Mouse (Mus musculus) spleen, adult 2 months (tissue): ENCODE data around the gene Cadm1. TPM values are rescaled to one million over a fixed set of nuclear protein-coding genes. Genes with fewer than 3 reads are reported as not detected.

Experiments used
- DNase-seq, 2 experiments: peaks; one replicate each; pipeline versions ENCODE4 v3.0.0 to v3.0.0-alpha.2; 2012 to 2021; ENCODE audit warnings: low spot score in 2 of 2, low read depth in 1 of 2
- H3K27ac ChIP-seq: fragments of 200-500 bp; 2 replicates; pipeline ENCODE4 v1.5.1; 2012; ENCODE audit warnings: low read length, inconsistent platforms; ENCODE audit not compliant: insufficient read depth
- H3K27me3 ChIP-seq: fragments of 200-500 bp; 2 replicates; pipeline ENCODE4 v1.6.1; 2012; ENCODE audit warnings: mild to moderate bottlenecking, moderate library complexity, low read length, inconsistent platforms; ENCODE audit not compliant: control insufficient read depth, insufficient read depth
- H3K36me3 ChIP-seq: fragments of 200-500 bp; 2 replicates; pipeline ENCODE4 v1.6.1; 2012; ENCODE audit warnings: mild to moderate bottlenecking, low read length, inconsistent platforms; ENCODE audit not compliant: control insufficient read depth, insufficient read depth
- H3K4me1 ChIP-seq: fragments of 200-500 bp; 2 replicates; pipeline ENCODE4 v1.6.1; 2011; ENCODE audit warnings: inconsistent platforms; ENCODE audit not compliant: control insufficient read depth, insufficient read depth, insufficient read length
- H3K4me3 ChIP-seq: fragments of 200-500 bp; 2 replicates; pipeline ENCODE4 v1.5.1; 2011; ENCODE audit warnings: mild to moderate bottlenecking, inconsistent platforms; ENCODE audit not compliant: insufficient read depth, insufficient read length; ENCODE audit errors: extremely low read depth
- CTCF ChIP-seq: fragments of 200-500 bp; IDR thresholded peaks from 2 replicates; pipeline ENCODE4 v1.5.1; 2011; ENCODE audit warnings: mild to moderate bottlenecking, inconsistent platforms; ENCODE audit not compliant: insufficient read depth, insufficient read length, insufficient replicate concordance; ENCODE audit errors: extremely low read depth
- POLR2A ChIP-seq: fragments of 200-500 bp; IDR thresholded peaks from 2 replicates; pipeline ENCODE4 v1.6.1; 2011; ENCODE audit warnings: low read depth, low read length, inconsistent platforms
- WGBS: fragments of 180-500 bp; shearing (Covaris S2); methylation state at CpG from one replicate; pipeline ENCODE4 v1.1.7; 2018; 5-methylcytosine and 5-hydroxymethylcytosine counted together
- polyA plus RNA-seq: library from polyadenylated mRNA; depleted of rRNA; stranded (reverse); fragments of >200 nt; gene quantifications from 2 replicates; pipeline ENCODE4 v1.2.3, GENCODE M21; 2012

The Cadm1 gene
- polyA plus RNA-seq, 1 experiment, result 13.0 TPM

DNA sequence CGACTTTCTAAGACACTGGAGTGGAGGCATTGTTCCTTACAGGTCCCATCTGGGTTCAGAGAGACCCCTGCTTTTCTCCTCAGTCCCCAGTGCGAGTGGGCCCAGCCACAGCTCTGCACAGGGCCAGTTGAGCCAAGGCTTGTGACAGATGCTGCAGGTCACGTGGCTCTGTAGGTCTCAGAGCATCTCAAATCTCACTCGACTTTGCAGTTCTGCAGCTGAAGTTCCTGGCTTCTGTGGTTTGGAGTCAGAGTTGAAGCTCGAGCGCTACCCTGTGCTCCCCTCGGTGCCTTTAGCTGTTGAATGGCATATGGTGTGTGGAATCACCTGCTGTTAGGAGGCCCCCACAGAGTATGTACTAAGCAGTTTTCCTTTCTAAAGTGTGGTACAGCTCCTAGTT lies 229.8 kb downstream of the Cadm1 start:
- DNase-seq, result no peak
- Histone ChIP-seq H3K4me3 (no peak overlapping the region), H3K4me1 (no peaks in the 10 kb centered on the region), H3K27ac (no peak overlapping the region), H3K36me3 (no peaks in the 10 kb centered on the region), H3K27me3 (no peaks in the 10 kb centered on the region)
- TF ChIP-seq POLR2A (no peak), CTCF (no peak)
- 65% methylated on average over 7 of the region's 7 CpGs for WGBS

- no peak for DNase-seq
- no peak overlapping the region for H3K4me3 ChIP-seq
- no peaks in the 10 kb centered on the region for H3K27me3 ChIP-seq
- no peak overlapping the region for H3K27ac ChIP-seq
- 85% methylated on average over 5 of the region's 5 CpGs for WGBS
- H3K36me3 ChIP-seq, result no peaks in the 10 kb centered on the region
- H3K4me1 ChIP-seq, result no peaks in the 10 kb centered on the region
- TF ChIP-seq CTCF, result no peak
- TF ChIP-seq POLR2A, result no peak
Observed at GRCm38 (mm10) chr9:47761601-47762000, 231.6 kb downstream of the Cadm1 start.

DNA sequence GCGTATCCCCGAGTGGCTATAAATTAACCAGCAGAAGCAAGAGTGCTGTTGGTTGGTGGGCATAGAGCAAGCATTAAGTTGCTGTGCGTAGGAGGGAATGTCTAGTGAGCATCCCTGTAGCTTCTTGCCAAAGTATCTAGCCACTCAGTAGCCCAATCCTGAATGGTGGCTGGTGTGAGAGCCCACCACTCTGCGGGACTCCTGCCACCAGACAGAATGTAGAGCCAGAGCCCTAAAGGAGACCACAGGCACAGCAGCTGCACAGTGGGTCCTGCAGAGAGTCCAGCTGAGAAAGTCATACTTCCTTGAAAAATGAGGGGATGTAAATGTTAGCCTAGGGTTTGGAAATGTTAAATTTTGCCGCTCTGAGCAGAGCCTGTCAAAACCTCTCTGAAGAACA lies 232.9 kb downstream of the Cadm1 start:
- no peaks in the 10 kb centered on the region for H3K4me1 ChIP-seq
- 94% methylated on average over 5 of the region's 5 CpGs for whole genome bisulfite sequencing

DNA sequence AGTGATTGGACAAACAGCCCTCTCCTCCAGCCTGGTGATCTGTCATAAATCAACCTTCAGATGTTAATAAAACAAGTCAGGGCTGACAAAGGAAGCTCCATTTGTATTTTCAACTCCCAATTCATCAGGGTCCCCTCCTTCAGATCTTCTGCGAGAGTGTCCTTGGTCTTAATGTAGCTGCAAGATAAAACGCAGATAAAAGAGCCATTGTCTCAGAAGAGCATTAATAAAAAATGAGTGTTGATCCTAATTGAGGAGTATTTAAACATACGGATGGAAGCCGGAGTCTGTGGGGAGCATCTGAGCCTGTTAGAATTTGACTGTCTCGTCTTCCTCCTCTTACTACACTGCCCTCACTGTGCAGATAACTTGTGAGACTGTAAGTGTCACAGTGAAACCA lies 234.9 kb downstream of the Cadm1 start:
- DNase-seq, result no peak
- WGBS, result 87% methylated on average over 5 of the region's 5 CpGs
- H3K4me1 ChIP-seq, result no peaks in the 10 kb centered on the region
- no peak for TF ChIP-seq POLR2A
- no peak for TF ChIP-seq CTCF
- H3K4me3 ChIP-seq, result no peak overlapping the region
- H3K27me3 ChIP-seq, result no peaks in the 10 kb centered on the region
- no peaks in the 10 kb centered on the region for H3K36me3 ChIP-seq
- no peak overlapping the region for H3K27ac ChIP-seq

More for the DNA sequence above, 232.9 kb downstream of the Cadm1 start:
- no peaks in the 10 kb centered on the region for H3K27me3 ChIP-seq
- no peaks in the 10 kb centered on the region for H3K36me3 ChIP-seq
- no peak for DNase-seq
- H3K4me3 ChIP-seq, result no peak overlapping the region
- H3K27ac ChIP-seq, result no peak overlapping the region
- no peak for TF ChIP-seq CTCF
- TF ChIP-seq POLR2A, result no peak

DNA sequence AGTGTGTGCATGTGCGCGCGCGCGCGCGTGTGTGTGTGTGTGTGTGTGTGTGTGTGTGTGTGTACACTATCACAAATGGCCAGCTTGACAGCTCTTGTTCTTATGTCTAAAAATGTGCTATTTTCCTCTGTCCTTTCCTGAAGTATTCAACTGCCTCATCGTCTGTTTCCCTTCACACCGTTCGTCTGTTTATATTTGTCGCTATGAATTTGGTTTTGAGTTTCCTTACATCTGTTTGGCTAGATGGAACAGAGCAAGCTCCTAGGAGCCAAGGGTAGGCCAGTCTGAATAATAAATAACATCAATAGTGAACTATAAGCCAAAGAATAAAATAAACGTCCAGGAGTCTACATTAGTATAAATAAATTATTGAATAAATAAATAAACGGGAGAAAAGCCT lies 235.3 kb downstream of the Cadm1 start:
- Histone ChIP-seq H3K4me1 (no peaks in the 10 kb centered on the region), H3K4me3 (no peak overlapping the region), H3K27me3 (no peaks in the 10 kb centered on the region), H3K36me3 (no peaks in the 10 kb centered on the region), H3K27ac (no peak overlapping the region)
- no peak for TF ChIP-seq POLR2A
- no peak for TF ChIP-seq CTCF
- 94% methylated on average over 13 of the region's 13 CpGs for WGBS
- no peak for DNase-seq

- H3K4me3 ChIP-seq, result no peak overlapping the region
- TF ChIP-seq CTCF (no peak), POLR2A (no peak)
- no peak for DNase-seq
- H3K27me3 ChIP-seq, result no peaks in the 10 kb centered on the region
- no peak overlapping the region for H3K27ac ChIP-seq
- H3K4me1 ChIP-seq, result no peaks in the 10 kb centered on the region
- no peaks in the 10 kb centered on the region for H3K36me3 ChIP-seq
- 83% methylated on average over 10 of the region's 10 CpGs for WGBS
Observed at GRCm38 (mm10) chr9:47766342-47766741, 236.4 kb downstream of the Cadm1 start.

DNA sequence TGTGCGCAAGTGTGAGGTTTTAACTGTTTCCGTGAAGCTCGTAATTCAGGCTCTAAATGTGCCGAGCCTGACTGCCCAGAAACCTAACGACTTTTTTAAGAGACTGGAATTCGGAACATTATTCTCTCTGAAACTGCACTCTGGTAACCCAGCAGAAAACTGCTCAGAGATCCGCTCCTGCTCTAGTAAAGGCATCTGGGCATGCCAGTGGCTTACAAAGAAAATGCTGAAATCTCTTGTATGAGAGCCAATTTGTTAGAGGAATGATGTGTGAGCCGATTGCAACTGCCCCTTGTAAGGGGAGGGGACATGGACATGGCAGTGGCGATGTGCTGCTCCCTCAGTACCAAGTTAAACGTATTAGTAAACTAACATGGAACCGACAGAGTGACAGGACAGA lies 240.9 kb downstream of the Cadm1 start:
- TF ChIP-seq CTCF, result no peak
- TF ChIP-seq POLR2A, result no peak
- no peak overlapping the region for H3K27ac ChIP-seq

More for the DNA sequence above, 240.9 kb downstream of the Cadm1 start:
- no peak for DNase-seq
- WGBS, result 63% methylated on average over 11 of the region's 11 CpGs
- Histone ChIP-seq H3K27me3 (no peaks in the 10 kb centered on the region), H3K36me3 (no peaks in the 10 kb centered on the region), H3K4me1 (no peaks in the 10 kb centered on the region), H3K4me3 (no peak overlapping the region)
